Mouse (Mus musculus) inflammation-experienced regulatory T-cells, adult 6 months (primary cell): ENCODE measurements around the gene Zer1. TPM values are rescaled to one million over a fixed set of nuclear protein-coding genes. Genes with fewer than 3 reads are reported as not detected.
"Not testable (repeated sequence)": the region's sequence is repeated elsewhere in the genome, so short reads cannot be mapped to it uniquely, and the experiment has no call there.

Experiments
- ATAC-seq: one replicate; pipeline ENCODE4 v1.8.0; 2017
- polyA plus RNA-seq, 3 experiments: library from polyadenylated mRNA; unstranded; fragments of 100-300 nt; shearing (Covaris generic); gene quantifications; one replicate each; pipeline ENCODE4 v1.2.1; 2017

Zer1 gene
- 10 to 100 TPM in 2 of 3 experiments, 1 to 10 TPM in 1; 9.1 to 29.1 (median 14.0) TPM for polyA plus RNA-seq

DNA sequence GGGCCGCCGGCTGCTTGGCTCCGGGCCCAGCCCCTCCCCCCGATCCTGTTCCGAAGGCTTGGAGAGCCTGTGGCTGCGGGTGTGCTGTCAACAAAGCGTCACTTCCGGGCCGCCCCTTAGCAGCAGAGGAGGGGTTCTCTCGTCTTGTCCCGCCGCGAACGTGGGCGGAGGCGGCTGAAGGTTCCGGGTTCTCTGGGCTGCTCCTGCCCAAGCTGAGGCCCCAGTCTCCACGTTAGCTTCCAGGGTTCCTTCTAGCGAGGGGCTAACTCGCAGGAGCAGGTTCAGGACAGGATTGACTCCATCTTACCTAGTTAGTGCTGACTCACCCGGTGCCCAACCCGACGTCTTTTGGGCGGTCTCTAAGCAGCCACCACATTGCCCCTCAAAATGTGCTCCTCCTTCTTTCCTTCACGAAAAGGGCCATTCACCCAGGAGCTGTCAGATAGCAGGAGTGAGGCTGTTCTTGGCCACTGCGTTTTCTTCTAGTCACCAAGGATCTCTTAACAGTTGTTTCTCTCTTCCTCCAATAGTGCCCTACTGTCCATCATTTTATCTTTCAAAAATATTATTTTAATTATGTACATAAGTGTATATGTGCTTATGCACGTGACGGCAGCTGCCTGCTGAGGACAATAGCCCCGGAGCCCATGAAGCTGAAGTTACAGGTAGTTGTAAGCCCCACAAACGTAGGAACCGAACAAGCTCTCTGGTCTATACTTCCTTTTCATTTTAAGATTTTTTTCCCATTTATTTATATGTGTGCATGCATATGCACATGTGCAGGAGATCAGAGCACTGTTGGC is at the start of gene Zer1:
TSS of gene Zer1 (minus strand) at position 114 of the 803 bp plus-strand sequence.
- ATAC-seq, result peak; percentile 80

DNA sequence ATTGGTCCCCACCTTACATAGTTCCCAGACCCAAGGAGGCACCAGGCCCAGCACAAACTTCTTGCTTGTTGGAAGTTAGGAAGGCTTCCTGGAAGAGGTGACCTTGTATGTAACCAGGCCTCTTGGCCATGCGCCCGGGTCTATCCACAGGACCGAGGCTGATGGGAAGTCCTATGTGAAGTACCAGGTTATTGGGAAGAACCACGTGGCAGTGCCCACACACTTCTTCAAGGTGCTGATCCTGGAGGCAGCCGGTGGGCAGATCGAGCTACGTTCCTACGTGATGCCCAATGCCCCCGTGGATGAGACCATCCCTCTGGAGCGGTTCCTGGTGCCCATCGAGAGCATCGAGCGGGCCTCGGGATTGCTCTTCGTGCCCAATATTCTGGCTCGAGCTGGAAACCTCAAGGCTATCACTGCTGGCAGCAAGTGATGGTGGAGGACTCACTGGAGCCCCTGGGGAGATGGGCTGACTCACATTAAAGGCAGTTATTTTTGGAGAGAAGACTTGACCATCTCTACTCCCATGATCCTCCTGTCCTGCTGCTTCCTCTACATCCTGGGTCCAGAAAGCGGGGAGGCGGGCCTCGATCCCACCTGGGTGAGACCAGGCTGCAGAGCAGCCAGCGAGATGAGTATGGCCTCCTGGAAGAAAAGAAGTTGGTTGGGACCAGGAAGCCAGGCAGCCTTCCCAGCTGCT is 49.3 kb upstream of the Zer1 start:
- ATAC-seq, result no peak

DNA sequence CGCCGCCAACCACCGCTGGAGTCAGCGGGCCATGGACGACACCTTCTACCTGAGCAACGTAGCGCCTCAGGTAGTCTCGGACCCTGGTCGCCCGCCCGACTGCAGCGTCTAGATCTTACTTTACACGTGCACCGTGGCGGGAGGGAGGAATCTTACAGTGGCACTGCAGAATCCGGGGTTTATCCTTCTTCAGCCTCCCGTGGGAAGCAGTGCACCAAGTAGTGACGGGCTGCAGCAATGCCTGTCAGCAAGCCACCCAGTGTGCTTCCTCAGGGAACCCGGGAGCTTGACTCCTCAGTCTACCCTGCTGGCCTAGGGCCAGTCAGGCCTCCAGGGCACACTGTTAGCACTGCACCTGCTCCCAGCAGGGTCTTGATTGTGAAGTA is 47.6 kb upstream of the Zer1 start:
- peak; percentile 9 for ATAC-seq

DNA sequence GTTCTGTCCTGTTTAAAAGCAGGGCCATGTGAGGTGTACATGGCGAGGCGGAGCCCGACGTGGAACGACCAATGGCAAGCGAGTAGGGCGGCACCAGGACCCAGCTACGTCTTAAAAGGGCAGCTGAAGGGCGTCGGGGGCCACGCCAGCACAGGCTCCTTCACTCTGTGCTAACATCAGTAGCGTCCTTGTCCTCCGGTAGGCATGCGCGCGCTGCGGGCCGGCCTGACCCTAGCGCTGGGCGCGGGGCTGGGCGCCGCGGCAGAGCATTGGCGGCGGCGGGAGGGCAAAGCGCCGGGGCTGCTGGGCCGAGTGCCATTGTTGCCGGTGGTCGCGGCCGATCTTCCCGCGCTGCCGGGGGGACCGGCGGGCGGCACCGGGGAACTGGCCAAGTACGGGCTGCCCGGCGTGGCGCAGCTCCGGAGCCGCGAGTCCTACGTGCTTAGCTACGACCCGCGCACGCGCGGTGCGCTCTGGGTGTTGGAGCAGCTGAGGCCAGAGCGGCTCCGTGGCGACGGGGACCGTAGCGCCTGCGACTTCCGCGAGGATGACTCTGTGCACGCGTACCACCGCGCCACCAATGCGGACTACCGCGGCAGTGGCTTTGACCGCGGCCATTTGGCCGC is 47.1 kb upstream of the Zer1 start, which contains the start of gene Endog:
TSS of gene Endog (plus strand) at position 123 of the 626 bp plus-strand sequence.
- peak; percentile 91 for ATAC-seq

DNA sequence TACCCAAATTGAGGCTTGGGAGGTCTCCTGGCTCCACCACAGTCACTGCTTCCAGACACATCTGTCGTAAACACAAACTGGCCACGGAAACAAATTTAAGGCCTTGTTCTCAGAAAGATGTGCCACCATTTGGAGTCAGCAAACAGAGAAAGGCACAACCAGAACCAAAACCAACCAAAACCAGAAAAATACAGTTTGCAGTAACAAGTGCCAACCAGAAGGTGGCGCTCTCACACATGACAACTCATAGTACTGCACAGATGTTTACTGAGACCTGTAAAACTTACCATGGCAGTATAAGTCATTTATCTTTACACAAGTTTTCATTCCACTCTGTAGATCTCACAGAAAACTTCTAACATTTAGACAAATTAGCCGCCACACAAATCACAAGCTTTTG is 42.3 kb upstream of the Zer1 start:
- ATAC-seq, result no peak

DNA sequence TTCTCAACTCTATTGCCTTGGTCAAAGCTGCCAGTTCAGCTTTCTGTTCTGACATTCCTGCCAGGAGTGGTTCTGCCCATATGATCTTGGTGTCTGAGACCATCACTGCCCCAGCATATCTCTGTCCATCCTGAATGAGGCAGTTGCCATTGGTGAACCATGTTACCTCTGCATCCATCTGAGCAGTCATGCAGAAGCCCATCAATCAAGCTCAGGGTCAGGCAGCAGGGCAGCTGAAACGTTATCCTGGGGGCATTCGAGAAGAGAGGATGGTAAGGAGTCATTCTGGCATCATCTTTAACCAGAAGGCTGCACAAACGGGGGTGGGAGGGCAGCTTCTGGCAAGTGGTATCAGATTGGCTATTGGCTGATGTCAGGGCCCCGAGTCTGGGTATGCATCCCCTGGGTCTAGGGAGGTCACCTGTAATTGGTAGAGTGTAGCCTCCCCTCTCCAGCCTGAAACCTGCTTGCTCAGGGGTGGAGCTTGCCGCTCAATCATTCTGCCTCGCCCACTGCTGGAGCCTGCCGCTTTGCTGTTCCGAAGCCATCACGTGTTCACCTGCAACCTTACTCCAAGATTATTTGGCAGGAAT is 40.1 kb upstream of the Zer1 start:
- no peak for ATAC-seq

DNA sequence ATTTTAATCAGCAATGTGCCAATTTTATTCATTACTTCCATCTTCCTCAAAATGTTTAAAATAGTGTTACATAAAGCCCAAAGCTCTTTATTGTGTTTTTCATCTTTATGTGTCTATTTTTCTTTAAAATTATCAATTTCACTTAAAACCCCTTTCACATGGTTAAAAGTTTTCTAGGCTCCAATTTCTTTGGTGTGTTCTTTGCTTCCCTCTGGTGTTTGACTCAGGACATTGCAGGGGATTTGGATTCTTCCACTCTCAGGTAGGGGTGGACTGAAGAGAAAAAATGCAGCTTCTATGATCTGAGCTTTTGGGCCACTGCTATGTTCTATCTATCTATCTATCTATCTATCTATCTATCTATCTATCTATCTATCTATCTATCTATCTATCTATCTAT is 37.4 kb upstream of the Zer1 start:
- ATAC-seq, result peak; percentile 41

DNA sequence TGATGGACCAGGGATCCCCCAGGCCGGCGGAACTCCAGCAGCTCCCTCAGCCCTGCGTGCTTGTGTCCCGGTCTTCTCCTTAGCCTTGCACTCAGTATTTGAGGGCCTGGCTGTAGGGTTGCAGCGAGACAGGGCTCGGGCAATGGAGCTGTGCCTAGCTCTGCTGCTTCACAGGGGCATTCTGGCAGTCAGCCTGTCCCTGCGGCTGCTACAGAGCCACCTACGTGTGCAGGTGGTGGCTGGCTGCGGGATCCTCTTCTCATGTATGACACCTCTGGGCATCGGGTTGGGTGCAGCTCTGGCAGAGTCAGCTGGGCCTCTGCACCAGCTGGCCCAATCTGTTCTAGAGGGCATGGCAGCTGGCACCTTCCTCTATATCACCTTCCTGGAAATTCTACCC is 35.5 kb upstream of the Zer1 start:
- ATAC-seq, result not testable (repeated sequence)

DNA sequence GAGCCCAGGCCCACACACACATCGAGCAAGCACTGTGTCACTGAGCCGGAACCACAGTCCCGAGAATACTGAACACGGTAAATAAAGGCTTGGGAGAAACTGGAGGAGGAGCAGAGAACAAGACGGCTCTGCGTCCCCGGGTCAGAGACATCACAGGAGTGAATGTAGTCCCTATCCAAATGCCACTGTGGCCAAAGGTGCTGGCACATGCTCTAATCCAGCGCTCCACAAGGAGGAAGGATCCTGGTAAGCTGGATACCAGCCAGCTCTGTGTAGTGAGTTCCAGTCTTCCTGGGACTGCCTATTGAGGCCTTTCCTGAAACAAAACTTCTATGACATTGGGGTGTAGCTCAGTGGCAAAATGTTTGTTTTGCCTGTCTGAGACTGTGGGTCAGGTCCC is 28.2 kb upstream of the Zer1 start:
- ATAC-seq, result no peak

DNA sequence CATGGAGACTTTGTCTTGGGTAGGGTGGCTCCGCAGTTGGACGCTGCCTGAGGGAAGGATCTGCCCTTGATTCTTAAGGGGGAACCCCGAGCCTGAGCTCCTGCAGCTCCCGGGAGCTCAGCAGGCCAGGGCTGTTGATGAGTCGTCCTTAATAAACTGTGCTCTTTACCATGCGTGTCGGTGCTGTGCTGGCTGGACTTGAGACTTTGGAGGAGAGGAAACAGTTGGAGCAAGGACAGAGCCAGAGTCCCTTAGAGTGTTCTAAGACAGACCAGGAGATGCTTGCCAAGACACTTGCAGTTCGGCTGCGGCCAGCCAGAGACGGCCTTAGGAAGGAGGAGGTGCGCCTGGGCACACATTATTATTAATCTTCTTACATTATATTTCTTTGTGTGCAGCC is 27.5 kb upstream of the Zer1 start:
- no peak for ATAC-seq

DNA sequence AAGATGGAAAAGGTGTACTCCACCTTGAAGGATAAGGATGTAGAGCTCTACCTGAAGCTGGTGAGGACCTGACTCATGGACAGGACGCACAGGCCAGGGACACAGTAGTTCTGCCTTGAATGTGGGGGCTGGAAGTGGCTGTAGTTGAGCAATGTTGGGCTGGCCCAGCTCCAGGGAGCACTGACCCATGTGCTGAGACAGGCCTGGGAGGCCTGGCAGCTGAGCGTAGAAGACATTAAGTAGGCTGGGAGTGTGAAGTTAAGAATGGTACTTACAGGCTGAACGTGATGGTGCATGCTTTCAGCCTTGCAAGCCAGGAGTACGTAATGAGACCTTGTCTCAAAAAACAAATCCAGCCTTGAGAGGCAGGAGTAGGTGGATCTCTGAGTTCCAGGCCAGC is 23.1 kb upstream of the Zer1 start:
- ATAC-seq, result no peak

DNA sequence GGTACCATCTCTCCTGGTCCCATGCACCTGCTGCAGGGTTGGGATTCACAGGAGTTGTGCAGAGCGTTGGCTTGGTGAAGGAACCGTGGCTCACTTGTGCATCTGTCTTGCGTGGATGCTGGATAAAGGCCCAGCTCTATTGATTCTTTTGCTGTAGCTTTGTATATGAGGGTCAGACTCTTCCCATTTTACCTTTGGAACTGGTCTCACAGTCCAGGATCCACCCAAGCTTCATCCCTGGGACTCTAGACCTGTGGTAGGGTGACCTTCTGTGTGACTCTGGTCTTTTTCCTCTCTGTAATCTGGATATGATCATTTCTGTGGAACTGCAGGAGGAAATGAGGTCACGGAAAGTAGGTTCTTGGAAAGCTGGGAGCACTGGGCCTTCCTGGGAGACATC is 20.1 kb upstream of the Zer1 start:
- no peak for ATAC-seq

DNA sequence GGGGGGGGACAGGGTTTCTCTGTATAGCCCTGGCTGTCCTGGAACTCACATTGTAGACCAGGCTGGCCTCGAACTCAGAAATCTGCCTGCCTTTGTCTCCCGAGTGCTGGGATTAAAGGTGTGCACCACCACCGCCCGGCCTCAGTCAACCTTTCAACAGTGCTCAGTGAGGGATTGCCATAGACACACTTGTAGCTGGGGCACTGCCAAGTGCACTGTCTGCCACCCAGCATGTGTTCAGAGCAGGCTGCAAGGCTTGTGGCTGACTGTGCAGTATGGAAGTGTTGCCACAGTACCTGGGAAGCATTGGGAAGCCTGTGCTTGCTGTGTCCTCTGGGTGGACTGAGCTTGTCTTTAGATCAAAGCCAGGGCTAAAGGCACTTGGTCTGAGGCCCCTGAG is 15.6 kb upstream of the Zer1 start:
- not testable (repeated sequence) for ATAC-seq

DNA sequence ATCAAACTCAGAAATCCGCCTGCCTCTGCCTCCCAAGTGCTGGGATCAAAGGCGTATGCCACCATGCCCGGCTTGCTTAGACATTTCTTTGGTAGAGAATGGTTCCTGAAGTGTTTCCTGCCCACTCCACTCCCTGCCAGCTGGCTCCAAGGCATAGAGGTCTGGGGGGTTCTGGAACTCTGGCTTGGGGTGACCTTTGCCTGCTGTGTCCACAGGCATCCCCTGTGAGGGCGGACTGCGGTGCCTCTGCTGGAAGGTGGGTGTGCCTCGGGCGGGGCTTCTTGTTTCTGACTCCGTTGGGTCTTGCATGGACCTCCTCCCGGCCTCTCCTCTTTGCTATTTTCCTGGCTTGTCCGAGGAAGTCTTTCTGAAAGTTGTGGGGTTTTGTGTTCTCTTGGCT is 12.1 kb upstream of the Zer1 start:
- ATAC-seq, result no peak

DNA sequence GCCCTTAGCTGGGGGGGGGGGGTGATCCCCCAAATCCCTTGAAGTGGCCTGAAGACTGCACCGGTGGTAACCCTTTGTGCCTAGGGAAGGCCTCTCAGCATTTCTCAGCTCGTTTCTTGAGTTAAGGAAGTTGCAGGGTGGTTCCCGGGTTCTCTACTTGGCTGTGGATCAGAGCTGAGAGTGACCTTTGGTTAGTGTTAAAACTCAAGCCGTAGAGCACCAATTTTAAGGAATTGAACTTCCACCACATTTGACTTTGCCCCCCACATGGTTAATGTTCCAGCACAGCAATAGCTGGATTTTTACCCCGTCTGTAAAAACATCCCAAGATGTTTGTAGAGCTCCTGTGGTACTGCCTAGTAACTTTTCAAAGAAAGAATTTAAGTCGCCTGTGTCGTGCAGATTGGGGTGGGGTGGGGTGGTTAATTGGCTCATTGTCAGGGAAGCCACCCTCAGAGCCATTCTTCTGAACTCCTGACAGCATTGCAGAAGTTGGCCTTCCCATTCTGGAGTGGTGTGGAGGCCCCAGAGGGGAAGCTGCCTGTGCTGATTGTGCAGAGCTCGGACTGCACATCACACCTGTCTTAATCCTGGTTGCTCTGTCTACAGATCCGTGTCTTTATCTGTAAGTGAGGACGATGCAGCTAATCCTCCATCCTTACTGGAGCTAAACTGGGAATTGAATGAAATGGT is 10.7 kb upstream of the Zer1 start:
- no peak for ATAC-seq

DNA sequence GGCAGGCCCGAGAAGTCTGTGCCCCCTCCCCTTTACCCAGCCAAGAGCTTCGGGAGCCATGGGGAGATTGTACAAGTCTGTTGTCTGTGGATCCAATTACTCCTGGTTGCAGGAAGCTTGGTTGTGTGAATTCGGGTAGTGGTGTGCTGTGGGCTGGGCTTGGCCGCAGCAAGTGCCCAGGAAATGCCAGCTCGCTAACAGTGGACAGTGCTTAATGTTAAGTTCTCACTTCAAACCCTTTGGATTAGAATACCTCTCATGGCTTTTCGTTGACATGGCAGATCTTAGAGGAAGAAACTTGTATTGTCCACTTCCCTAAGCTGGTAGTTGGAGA is 10.0 kb upstream of the Zer1 start:
- no peak for ATAC-seq

DNA sequence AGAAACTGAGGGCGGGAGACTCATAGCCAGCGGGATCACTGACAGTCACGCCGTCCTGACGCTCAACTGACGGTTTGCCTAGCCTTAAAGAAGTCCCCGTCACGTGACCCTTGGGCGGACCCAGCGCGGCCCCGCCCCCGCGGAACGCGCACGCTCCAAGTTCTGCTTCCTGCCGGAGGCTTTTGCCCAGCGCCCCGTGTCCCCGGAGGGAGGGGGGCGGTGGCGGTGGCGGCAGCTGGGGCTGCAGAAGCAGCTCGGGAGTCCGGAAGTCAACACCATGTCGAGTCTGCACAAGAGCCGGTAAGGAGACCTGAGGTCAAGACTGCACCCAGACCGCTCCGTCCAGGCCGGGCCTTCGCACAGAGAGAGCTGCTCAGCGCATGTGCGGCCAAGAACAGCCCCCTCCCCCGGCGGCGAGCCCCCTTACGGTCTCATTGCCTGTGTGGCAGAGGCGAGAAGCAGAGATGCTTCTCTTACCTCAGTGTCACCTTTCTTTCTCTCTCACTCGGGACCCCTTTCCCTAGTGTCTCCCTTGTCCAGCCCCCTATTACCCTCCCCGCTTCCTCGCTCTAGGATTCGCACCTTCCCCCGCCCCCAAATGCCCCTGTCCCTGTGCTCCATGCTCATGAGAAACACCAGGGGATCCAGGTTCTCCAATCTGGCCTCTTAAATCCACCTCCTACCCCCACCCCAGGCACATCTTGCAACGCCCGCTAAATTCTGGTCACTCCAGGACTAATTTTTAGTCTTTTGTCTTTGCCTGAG is 9.4 kb upstream of the Zer1 start, which contains the start of gene Tbc1d13:
TSS of gene Tbc1d13 (plus strand) at position 134 of the 765 bp plus-strand sequence.
- peak; percentile 95 for ATAC-seq

DNA sequence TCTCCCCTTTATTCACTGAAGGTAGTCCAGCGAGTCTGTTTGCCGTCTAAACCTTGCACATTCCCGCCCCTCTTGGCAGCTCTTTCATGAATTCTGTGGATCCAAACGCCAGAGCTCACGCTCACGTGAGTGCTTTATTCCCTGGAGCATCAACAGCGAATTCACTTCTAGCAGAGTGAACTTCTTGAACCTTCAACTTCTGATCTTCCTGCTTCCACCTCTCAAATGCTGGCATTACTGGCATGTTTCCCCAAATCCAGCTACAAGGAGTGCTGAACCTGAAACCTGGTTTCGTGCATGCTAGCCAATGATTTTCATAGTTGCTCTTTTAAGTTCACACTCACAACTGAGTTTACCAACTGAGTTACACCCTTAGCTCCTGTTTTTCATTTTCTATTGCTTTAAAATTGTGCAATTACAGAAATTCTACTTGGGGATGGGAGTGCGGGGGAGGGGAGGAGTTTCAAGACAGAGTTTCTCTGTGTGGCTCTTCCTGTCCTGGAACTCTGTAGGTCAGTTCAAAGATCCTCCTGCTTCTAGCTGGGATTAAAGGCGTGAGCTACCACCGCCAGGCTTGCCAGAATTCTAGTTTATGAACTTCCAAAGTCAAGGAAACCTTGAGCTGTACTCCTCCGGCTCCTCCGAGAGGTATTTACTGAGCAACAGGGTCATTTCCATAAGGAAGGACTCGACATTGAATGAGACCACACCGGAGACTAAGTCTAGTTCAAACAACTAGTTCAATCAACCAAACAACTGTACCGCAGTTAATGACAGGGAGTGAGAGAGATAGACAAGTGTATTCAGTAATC is 8.6 kb upstream of the Zer1 start:
- ATAC-seq, result no peak

DNA sequence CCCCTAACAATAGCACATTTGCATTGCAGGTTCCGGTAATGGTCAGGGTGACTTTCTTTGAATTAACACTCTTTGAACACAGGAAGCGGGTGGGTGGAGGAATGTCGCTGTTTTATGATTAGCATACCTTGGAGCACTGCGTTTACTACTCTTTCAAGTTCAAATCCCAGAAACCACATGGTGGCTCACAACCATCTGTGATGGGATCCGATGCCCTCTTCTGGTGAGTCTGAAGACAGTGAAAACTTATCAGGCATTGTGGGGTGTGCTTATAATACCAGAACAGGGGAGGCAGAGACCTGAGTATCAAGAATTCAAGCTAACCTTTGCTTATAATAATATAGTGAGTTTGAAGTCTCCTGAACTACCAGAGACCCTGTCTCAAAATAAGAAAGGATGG is 6.9 kb upstream of the Zer1 start:
- ATAC-seq, result not testable (repeated sequence)

DNA sequence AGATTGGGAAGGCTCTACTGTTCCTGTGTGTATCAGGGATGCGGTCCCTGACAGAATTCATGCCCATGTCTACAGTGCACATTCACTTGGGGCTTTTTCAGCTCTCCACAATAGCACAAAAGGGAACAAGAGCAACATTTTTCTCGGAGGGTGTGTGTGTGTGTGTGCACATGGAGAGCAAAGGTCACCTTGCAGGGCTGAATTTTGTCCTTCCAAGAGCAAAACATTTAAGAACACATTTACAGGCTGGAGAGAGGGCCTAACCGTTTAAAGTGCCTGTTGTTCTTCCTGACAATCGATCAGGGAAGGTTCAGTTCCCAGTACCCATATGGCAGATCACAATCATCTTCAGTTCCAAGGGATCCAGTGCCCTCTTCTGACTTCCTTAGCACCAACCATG is 5.8 kb upstream of the Zer1 start:
- ATAC-seq, result no peak

DNA sequence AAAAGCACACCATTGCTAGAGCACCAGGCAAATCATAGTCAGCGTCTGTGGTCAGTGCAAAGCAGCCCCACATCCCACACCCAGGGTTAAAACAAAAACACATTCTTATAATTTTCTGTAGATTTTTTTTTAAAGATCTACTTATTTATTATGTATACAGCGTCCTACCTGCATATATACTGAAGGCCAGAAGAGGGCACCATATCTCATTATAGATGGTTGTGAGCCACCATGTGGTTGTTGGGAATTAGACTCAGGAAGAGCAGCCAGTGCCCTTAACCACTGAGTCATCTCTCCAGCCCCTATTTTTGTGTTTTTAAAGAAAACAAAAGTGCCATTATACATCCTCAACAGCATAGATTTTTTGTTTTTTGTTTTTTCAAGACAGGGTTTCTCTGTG is 4.4 kb upstream of the Zer1 start:
- no peak for ATAC-seq
